Mouse (Mus musculus): ENCODE measurements at regions not wholly inside any gene's neighbourhood (a gene's known extent, or its start where the extent isn't known, plus 50 kb on each side); places are given as distances from the start of the nearest gene placed in this dataset.
A peak's percentile ranks its signal among the peaks of the same experiment; 100 is the strongest.

DNA sequence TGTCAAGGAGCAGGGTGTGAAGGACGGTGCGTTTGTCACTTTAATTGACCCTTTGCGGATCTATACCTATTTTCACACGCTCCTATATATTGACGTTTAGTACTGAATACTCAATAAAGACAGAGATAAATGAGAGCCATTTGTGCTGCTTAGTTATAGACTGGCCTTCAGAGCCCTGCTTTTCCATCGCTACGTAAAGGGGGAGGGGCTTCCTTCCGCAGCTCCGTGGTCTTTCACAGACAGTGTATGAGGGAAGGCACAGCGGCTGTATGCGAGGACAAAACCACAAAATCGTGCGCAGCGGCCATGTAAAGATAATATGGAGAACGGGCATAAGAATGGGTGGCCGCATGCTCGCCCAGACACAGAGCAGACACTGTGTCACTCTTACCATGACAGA lies 58.4 kb upstream of the Pced1b start:
- no peak for DNase-seq (ENCODE audit: low spot score in 2 of 2)

DNA sequence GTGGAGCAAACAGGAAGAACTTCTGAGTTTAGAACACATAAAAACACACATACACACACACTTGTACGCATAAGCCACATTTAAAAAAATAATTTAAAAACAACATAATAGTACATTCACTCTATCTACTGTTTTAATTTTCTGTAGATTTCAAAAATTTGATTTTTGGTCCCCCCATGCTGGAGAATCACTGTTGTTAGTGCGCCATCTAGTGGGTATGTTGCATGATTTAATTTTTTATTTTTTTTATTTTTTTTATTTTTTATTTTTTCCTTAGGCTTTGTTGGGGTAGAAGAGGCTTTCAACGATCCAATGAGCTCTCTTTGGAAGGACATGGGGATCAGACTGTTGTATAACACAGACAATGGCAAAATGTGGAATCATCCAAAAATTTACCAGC lies 59.1 kb upstream of the Pced1b start:
- DNase-seq (ENCODE audit: low spot score in 2 of 2), result no peak

DNA sequence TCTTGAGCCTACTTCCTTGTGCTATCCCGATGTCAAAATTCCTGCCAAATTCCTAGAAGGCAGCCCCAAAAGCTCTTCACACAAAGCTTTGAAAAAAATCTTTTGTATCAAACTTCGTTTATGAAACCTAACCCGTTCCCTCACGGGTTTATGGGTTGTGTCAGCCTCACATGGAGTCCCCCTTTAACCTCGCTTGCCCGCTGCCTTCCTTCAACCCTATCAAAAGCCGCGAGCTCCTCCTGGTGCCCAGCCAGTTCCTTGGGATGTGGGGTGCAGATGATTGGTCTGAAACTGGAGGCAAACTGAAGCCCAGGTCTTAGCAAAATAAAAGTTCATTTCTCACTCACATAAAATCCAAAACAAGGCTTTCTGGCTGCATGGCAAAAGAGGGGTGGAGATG lies 60.9 kb upstream of the Pced1b start:
- no peak for DNase-seq (ENCODE audit: low spot score in 2 of 2)

DNA sequence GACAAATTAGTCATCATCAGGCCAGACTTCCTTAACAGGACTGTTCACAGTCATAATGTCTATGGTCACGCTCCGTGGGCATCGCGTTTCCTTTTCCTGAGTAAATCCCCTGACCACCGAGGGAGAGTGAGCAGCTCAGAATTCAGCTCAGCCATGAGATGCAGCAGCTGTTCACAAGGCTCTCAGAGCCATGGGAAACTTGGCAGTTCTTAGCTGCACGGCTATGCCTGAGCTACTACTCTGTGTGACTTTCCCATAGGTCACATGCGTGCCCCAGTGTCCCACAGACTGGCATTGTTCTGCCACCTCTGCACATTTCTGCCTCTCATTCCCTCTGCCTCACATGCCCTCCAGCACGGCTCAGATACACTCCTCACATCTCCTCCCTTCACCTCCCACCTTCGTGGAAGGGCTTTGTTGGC lies 64.3 kb upstream of the Pced1b start:
- DNase-seq (ENCODE audit: low spot score in 2 of 2), result no peak

DNA sequence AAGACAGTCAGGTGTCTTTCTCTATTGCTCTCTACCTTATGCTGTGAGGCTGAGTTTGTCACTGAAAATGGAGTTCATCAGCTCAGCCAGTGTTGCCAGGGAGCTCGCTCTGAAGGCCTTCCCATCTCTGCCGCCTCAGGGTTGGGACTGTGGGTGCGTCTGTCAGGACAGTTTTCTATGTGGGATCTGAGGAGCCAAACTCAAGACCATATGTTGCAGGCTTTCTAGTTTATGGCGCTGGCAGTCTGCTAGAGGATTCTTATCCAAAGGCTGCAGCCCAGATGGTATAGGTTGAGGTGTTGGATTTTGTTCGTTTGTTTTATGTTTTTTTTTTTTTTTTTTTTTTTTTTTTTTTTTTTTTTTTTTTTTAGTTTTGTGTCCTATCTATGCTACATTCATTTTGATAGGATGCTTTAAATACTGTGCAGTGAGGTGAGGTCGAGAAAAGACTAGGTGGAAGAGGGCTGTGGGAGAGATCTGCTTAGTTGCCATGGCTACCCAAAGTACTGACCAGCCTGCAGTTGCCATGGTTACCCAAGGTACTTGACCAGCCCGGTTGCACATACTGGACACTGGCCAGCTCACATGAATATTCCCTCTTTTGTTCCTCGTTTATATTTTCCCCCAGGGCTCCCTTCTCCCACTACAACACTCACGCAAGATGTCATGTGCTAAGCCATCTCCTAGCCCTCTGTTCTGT lies 65.8 kb upstream of the Pced1b start:
- peak in 1 of 2 experiments; percentile 18 for DNase-seq (ENCODE audit: low spot score in 2 of 2)

DNA sequence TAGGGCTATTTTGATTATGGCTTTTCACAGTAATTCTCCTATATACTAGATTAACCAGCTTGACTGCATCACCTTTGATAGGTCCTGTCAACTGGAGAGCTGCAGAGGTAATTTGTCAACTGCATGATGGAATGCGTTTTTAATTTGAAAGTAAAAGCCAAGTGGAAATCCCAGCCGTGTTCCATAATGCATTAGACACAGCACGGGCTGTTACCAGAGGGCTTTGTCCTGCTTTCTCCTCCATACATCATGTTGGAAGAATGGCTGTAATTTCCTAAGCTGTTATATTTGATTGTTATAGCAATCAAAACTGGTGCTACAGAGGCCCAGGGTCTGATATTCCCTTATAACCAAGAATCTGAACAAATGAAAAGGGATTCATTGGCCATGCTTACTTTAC lies 68.6 kb upstream of the Pced1b start:
- no peak for DNase-seq (ENCODE audit: low spot score in 2 of 2)

DNA sequence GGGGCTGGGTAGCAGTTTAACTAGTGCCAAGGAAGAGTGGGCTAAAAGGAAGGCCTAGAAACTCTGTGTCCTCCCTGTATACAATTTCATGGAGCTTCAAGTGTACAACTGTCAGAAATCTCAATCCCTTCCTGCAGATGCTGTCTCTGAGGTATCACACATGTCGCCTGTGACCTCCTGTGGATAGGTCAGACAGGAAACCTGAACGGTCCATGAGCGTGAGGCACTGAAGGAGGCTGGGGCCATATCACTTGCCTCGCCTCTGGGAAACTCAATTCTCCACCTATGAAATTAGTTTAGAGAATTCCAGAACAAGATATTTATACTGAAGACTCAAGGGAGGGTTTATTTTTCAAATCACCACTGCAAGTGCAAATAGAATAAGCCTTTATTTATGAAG lies 69.1 kb upstream of the Pced1b start:
- no peak for DNase-seq (ENCODE audit: low spot score in 2 of 2)

DNA sequence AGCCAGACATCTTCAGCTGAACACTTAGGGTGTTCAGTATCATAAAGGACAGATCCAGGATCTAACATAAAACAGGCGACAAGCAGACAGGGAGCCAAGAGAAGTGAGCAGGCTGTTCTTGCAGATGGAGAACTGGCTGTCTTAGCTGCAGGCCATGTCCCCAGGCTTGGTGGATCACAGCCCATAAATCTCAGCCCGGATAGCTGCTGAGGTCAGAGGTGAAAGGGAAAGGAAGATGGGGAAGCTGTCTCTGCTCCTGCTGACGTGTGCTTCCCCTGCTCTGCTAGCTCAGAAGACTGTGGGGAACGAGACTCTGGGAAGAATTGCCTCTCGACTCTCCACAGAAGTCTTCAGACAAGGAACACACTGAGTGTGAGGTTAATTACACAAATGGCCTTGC lies 71.9 kb upstream of the Pced1b start:
- DNase-seq (ENCODE audit: low spot score in 2 of 2), result no peak

DNA sequence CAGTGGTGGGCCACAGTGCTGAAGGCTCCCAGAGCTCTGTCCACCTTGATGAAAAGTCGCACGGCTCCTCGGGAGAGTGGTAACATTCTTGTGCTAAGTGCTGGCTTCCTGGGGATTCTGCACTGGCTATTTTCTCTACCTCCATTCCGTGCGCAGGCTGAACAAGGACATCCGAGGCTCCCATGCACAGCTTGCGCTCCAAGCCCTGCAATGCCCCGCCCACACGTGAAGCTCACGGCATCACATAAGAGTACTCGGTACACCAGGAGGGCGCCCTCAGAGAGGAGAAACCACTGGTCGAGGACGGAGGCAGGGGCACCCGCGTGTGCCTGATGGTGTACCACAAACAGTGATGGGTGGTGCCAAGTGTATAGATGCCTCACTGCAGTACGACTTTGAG lies 73.7 kb upstream of the Pced1b start:
- no peak for DNase-seq (ENCODE audit: low spot score in 2 of 2)

DNA sequence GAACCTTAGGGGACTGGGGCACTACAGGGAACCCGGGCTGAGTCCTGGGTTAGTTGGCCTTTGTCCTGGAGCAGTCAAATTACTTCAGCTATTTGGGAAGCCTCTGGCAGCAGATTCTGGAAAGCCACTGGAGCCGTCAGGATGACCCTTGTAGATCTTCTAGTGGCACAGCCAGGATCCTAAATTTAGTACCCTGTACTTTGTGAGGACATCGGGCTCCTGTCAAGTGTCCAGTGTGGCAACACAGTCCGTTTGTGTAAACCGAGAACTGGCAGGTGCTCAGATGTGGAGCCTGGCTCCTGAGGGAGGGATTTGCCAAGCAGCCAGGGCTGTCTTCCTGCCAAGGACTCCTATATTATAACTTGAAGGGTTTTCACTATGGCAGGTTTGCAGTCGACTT lies 76.8 kb upstream of the Pced1b start:
- no peak for DNase-seq (ENCODE audit: low spot score in 2 of 2)

DNA sequence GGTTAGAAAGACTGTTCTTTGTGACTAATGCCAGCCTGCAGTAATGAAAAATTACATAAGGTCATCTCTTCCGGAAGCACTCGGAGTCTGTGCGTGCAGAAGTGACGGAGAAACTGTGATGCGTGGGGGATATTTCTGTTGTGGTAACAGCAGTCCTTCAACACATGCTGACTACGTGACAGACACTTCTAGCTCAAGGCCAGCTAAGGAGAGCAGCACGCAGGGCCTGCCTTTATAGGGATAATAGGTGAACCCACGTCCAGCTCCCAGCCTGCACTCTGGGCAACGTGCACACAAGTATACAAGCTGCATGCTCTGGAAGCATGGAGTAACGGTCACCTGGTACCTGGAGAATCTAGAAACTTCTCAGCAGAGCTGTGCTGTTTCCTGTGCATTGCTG lies 77.5 kb upstream of the Pced1b start:
- no peak for DNase-seq (ENCODE audit: low spot score in 2 of 2)

DNA sequence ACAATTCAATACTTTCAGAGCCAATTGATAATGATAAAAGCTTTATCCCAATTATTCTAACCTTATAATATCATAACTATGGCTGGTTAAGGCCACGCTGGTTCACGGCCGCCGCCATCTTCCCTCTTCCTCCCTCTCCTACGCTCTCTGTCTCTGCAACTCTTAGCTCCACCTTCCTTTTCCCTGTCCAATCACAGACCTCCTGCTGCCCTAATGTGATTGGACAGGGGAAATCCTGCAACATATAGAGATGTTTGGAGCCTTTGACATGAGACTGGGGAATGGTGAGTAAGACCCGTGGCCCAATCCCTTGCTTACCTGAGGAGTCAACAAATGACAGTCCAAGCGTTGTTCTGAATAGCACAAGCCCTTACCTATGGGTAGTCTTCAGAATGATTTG lies 79.8 kb upstream of the Pced1b start:
- no peak for DNase-seq (ENCODE audit: low spot score in 2 of 2)

DNA sequence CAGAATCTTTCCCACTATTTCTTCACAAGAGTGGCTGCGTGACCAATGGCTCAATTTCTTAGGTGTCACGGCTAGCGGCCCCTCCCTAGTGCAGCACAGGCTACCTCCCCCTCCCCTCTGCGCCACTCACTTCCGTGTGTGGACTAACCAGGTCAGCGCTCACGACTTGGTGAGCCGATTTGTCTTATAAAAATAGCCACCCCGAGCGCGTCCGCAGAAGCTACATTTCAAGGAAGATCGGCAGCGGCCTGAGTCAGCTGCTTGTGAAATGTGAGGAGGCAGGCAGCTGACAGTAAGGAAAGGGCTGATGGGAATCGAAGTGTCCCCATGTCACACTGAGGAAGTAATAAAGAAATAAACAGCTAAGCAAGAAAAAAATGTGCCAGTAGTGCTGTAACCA lies 82.3 kb upstream of the Pced1b start:
- DNase-seq (ENCODE audit: low spot score in 2 of 2), result no peak

DNA sequence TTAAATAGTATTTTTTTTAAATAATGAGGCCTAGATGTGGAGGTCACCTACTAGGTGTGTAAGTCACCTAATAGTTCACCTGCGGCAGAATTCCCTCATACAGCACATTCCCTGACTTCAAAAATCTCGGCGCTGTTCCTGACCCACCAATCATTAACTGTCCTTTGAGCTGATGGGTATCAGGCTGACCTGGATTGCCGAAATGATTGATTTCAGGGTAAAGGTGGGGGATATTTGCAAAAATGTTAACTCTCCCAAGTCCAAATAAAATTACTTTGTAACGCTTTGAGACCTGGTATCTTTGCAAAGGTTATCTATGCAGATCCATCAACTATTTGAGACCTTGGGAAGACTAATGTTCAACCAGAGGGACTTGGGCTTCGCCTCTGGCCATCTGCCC lies 82.9 kb upstream of the Pced1b start:
- no peak for DNase-seq (ENCODE audit: low spot score in 2 of 2)

DNA sequence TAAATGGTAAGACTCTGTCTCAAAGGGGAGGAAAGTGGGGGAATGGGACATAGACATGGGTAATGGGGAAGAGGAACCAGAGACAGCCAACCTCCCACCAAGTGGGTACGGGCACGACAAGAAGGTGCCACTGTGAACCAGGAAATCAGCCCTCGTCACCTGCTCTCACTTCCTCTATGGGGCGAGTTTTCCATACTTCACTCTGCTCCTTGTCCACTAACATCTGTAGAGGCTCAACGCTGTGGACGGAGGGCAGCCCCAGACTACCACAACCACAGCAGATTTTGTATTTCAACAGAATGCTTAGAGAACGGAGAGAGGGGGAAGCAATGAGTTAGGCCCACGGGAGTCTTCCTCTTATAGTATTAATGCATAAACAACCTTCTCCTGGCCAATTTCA lies 83.8 kb upstream of the Pced1b start:
- no peak for DNase-seq (ENCODE audit: low spot score in 2 of 2)

DNA sequence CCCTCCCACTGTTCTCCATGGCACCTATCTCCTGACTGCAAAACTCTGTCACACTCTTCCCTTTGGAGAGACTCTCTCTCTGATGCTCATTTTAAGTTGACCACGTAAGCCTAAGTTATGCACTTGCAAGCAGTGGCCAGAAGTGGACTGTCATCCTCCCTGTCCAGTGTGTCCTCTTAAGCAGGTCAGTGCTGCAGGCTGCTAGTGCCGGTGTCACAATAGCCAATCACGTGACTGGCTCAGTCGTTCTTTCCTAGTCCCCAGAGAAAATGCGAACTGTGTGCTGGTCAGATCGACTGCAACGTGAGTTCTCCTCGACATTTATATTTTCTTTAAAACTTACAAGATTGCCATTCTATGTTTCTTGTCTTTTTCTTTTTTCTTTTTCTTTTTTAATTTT lies 84.6 kb upstream of the Pced1b start:
- DNase-seq (ENCODE audit: low spot score in 2 of 2), result no peak

DNA sequence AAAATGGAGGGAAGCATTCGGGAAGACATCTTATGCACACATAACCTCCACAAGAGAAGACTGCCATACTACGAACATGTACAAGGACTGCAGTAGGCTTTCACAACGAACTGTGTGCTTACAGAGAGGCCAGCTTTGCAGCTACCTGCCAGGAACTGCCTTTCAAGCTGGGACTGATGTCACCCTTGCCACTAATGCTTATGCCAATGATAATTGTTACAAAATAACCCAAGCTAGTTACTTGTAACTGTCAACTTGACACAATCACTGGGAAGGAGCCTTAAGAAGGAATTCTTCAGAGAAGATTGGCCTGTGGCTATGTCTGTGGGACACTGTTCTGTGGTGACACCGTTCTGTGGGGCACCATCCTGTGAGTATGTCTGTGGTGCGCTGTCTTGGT lies 85.4 kb upstream of the Pced1b start:
- DNase-seq (ENCODE audit: low spot score in 2 of 2), result no peak

DNA sequence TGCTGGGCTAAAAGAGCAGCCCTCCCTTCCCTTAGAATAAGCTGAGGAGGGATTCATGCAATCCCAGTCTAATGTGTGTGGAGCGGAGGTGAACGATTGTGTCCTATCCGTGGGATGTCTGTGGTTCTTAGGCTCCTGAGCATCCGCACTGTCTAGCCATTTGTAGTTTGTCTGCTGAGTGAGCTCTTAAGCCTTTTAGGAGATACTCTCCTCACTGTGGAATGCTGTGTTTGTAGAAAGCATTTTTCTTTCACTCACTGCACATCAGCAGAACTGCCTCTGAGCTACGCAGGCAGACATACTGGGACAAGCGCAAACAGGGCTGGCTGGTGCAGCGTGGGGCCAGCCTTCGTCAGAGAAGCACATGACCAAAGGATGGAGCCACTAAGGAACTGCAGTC lies 94.6 kb upstream of the Pced1b start:
- DNase-seq (ENCODE audit: low spot score in 2 of 2), result peak in 1 of 2 experiments; percentile 8

DNA sequence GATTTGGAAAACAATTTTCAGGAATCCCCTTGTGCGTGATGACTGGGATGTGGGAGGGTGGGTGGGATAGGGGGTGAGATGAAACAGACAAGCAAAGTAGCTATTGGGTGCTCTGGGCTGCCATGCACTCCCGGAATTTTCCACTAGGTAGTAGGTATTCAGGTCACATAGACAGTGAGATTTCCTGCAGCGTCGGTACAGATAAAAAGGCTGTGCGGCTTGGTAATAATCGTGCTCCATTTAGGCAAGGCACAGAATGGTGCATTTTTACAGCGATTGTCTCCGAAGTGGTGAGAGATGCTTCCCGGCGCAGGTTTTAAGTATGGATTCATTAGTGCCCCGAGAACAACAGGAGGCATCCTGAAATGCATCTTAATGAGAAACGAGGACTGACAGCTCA lies 95.1 kb upstream of the Pced1b start:
- DNase-seq (ENCODE audit: low spot score in 2 of 2), result no peak

DNA sequence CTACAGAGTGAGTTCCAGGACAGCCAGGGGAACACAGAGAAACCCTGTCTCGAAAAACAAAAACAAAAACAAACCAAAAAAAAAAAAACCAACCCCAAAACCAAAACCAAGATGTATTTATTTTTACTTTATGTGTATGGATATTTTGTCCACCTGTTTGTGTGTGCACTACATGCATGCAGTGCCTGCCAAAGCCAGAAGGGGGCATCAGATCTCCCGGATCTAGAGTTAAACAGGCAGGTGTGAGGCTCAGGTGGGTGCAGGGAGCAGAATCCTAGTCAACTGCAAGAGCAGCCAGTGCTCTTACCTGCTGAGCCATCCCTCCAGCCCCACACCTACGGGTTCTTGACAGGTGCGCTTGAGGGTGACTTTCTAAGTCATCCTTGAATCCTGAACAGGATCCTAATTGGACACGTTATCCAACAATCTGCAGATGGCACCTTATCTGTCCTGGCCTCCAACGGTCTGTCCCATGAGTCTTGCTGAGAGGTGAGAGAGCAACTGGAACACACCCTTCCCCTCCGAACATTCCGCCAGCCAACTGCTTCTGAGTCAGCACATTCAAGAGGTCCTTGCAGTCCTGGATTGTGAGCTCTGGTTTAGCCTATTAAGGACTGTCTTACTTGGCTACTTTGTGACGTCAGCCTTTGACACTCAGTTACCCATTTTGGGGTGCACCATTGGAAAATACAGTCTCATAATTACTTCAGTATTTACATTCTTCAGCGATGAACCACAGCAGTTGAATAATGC lies 95.4 kb upstream of the Slc38a4 start:
- no peak for DNase-seq (ENCODE audit: low spot score in 2 of 2)

DNA sequence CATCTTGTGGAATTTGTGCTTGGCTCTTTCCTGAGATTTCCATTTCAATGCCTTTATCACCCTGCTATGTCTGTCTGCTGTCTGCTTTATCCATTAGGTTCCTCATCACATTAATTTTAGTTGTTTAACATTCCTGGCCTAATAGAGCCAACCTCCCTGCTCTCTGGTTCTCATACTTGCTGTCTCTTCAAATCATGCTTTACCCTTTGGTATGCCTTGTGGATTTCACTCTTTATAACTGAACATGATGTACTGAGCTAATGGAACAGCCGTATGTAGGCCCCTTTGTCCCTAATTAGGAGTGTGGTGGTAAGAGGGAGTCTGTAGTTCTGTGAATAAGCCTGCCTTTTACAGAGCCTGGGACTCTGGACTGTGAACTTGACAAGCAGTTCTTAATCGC lies 86.2 kb upstream of the Slc38a4 start:
- no peak for DNase-seq (ENCODE audit: low spot score in 2 of 2)

DNA sequence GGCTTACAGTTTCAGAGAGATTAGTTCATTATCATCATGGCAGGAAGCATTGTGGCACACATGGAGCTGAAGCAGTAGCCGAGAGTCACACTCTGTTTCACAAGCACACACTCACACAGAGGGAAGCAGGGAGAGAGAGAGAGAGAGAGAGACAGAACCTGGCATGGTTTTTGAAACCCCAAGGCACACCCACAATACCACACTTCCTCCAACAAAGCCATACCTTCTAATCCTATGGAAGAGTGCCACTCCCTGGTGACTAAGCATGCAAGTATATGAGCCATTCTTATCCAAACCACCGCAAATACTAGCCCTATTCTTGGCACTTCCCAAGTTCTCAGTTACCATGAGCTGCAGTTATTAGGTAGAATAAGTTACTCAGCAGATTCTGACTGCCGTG lies 82.5 kb upstream of the Slc38a4 start:
- DNase-seq (ENCODE audit: low spot score in 2 of 2), result no peak

DNA sequence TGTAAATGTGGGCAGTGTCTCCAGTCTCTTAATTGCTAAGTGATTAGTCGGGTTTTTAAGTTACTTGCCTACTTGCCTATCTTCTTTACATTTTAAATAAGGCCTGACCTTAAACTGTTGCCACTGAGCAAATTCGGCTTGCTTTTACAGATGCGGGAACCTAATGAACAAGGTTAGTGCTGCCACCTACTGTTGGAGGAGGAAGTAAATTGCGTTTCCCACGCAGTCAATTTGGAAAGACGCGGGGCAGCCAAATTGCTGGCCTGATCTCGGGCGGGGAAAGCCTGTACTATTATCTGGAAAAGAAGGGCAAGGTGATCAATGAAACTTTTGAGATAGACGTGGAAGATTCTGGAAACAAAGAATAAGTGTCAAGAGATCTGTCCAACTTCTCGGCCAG lies 79.5 kb upstream of the Slc38a4 start:
- peak; percentile 12 to 18 for DNase-seq (ENCODE audit: low spot score in 2 of 2)

DNA sequence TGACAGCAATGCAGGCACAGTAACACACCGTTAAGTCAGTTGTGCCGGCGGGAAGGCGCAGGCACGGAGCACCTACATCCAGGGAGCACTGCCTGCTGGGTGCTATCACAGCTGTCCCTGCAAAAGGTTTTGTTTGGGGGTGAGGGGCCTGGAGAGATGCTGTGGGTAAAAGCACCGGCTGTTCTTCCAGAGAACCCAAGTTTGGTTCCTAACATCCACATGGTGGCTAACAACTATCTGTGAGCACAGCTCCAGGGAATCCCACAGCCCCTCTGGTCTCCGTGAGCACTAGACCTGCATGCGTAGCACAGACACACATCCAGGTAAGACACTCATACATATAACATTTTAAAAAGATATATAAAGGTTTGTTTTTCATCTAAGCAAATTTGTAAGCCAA lies 72.0 kb upstream of the Slc38a4 start:
- DNase-seq (ENCODE audit: low spot score in 2 of 2), result no peak

All from right cerebral cortex, postnatal 36 days (tissue).